Mouse (Mus musculus) midbrain, postnatal 0 days (tissue): Measurements from ENCODE around the gene Nrap. TPM values are rescaled to one million over a fixed set of nuclear protein-coding genes. Genes with fewer than 3 reads are reported as not detected.
A peak's percentile ranks its signal among the peaks of the same experiment; 100 is the strongest.

Source experiments
- ATAC-seq: fragments of 200-750 bp; cut with Nextera tagmentation; 2 replicates; pipeline ENCODE4 v1.8.0; 2017; ENCODE audit warnings: moderate number of reproducible peaks, mild to moderate bottlenecking, moderate TSS enrichment, moderate library complexity; ENCODE audit not compliant: low FRiP score
- DNase-seq: peaks from one replicate; pipeline ENCODE4 v3.0.0-alpha.2; 2015; ENCODE audit warnings: low spot score
- H3K27ac ChIP-seq: fragments of 300-500 bp; sonication (generic); 2 replicates; pipeline ENCODE4 v1.5.1; 2014; ENCODE audit warnings: low read depth, mild to moderate bottlenecking, low read length, mixed read lengths
- H3K27me3 ChIP-seq: fragments of 300-500 bp; sonication (generic); 2 replicates; pipeline ENCODE4 v1.6.1; 2014; ENCODE audit warnings: low read length, control low read depth, mixed read lengths; ENCODE audit not compliant: insufficient read depth
- H3K36me3 ChIP-seq: fragments of 300-500 bp; sonication (generic); 2 replicates; pipeline ENCODE4 v1.6.1; 2014; ENCODE audit warnings: low read length, control low read depth, mixed read lengths; ENCODE audit not compliant: insufficient read depth
- H3K4me1 ChIP-seq: fragments of 300-500 bp; sonication (generic); 2 replicates; pipeline ENCODE4 v1.6.1; 2014; ENCODE audit warnings: mild to moderate bottlenecking, control low read depth, antibody characterized with exemption, low read length, mixed read lengths; ENCODE audit not compliant: insufficient read depth
- H3K4me2 ChIP-seq: fragments of 300-500 bp; sonication (generic); 2 replicates; pipeline ENCODE4 v1.6.1; 2014; ENCODE audit warnings: low read depth, mild to moderate bottlenecking, low read length, mixed read lengths; ENCODE audit not compliant: poor library complexity, severe bottlenecking
- H3K4me3 ChIP-seq: fragments of 300-500 bp; sonication (generic); 2 replicates; pipeline ENCODE4 v1.5.1; 2014; ENCODE audit warnings: low read depth, mild to moderate bottlenecking, low read length, moderate library complexity
- H3K9ac ChIP-seq: fragments of 300-500 bp; sonication (generic); replicated peaks from 2 replicates; pipeline ENCODE4 v1.6.1; 2014; ENCODE audit warnings: mild to moderate bottlenecking, low read length, moderate library complexity, mixed read lengths; ENCODE audit not compliant: poor library complexity, severe bottlenecking
- H3K9me3 ChIP-seq: fragments of 300-500 bp; sonication (generic); 2 replicates; pipeline ENCODE4 v1.6.1; 2016; ENCODE audit warnings: low read length, control low read depth
- CTCF ChIP-seq: IDR thresholded peaks from 2 replicates; pipeline ENCODE4 v1.5.1; 2016; ENCODE audit warnings: antibody characterized with exemption, mild to moderate bottlenecking
- WGBS: fragments of 180-500 bp; shearing (Covaris S2); extraction: QIAGEN DNeasy Blood & Tissue Kit; methylation state at CpG from one replicate; pipeline ENCODE4 v1.1.7; 2014; 5-methylcytosine and 5-hydroxymethylcytosine counted together
- polyA plus RNA-seq: library from polyadenylated mRNA; unstranded; fragments of >200 nt; fragmentation: Nextera tagmentation; extraction: Ambion mirVana; gene quantifications from 2 replicates; pipeline ENCODE4 v1.2.1, GENCODE M21; 2015
- total RNA-seq: library from RNA; depleted of rRNA; stranded (reverse); fragments of >200 nt; gene quantifications from 2 replicates; pipeline ENCODE4 v1.2.3, GENCODE M21; 2014

Nrap gene
- total and polyA plus RNA-seq, 2 experiments from 2014 or later, result 0.69 to 0.99 TPM

GRCm38 (mm10) chr19:56356480-56357373 lies 33.1 kb downstream of the Nrap start:
- 32% methylated on average over 17 of the region's 17 CpGs for WGBS
- ATAC-seq (no peak), DNase-seq (no peak)
- Histone ChIP-seq H3K27me3 (no peaks in the 10 kb centered on the region), H3K27ac (no peak overlapping the region), H3K36me3 (no peaks in the 10 kb centered on the region), H3K4me1 (peaks cover 3% of the 10 kb centered on the region; the same call in 1 of the 2 replicates), H3K4me3 (no peak overlapping the region), H3K9me3 (no peaks in the 10 kb centered on the region), H3K4me2 (no peak overlapping the region), H3K9ac (no peak overlapping the region)
- TF ChIP-seq CTCF, result peak; percentile 78

- no peak for DNase-seq
- H3K4me3 ChIP-seq, result no peak overlapping the region
- TF ChIP-seq CTCF, result no peak
- H3K27me3 ChIP-seq, result no peaks in the 10 kb centered on the region
- no peak for ATAC-seq
- H3K4me1 ChIP-seq, result peaks cover 3% of the 10 kb centered on the region; the same call in 1 of the 2 replicates
- WGBS, result 90% methylated on average over 12 of the region's 12 CpGs
- no peak overlapping the region for H3K27ac ChIP-seq
- no peak overlapping the region for H3K9ac ChIP-seq
- H3K36me3 ChIP-seq, result no peaks in the 10 kb centered on the region
- H3K9me3 ChIP-seq, result no peaks in the 10 kb centered on the region
- H3K4me2 ChIP-seq, result no peak overlapping the region
Observed at GRCm38 (mm10) chr19:56355201-56355600, 34.6 kb downstream of the Nrap start.

- TF ChIP-seq CTCF, result no peak
- Histone ChIP-seq H3K4me2 (no peak overlapping the region), H3K9me3 (no peaks in the 10 kb centered on the region), H3K9ac (no peak overlapping the region), H3K27me3 (no peaks in the 10 kb centered on the region), H3K4me1 (peaks cover 3% of the 10 kb centered on the region; the same call in 1 of the 2 replicates), H3K27ac (no peak overlapping the region), H3K36me3 (no peaks in the 10 kb centered on the region), H3K4me3 (no peak overlapping the region)
- ATAC-seq, result no peak
- no peak for DNase-seq
- WGBS, result 91% methylated on average over 10 of the region's 10 CpGs
Observed at GRCm38 (mm10) chr19:56353689-56354088, 36.1 kb downstream of the Nrap start.

GRCm38 (mm10) chr19:56349295-56349694 lies 40.5 kb downstream of the Nrap start:
- no peak overlapping the region for H3K9ac ChIP-seq
- no peak overlapping the region for H3K4me3 ChIP-seq
- peak; percentile 59 for TF ChIP-seq CTCF
- no peaks in the 10 kb centered on the region for H3K9me3 ChIP-seq
- DNase-seq (no peak), ATAC-seq (no peak)
- 43% methylated on average over 6 of the region's 6 CpGs for WGBS
- H3K4me1 ChIP-seq, result no peaks in the 10 kb centered on the region
- no peaks in the 10 kb centered on the region for H3K36me3 ChIP-seq
- H3K27ac ChIP-seq, result no peak overlapping the region
- H3K4me2 ChIP-seq, result no peak overlapping the region
- H3K27me3 ChIP-seq, result no peaks in the 10 kb centered on the region

- Histone ChIP-seq H3K27ac (no peak overlapping the region), H3K27me3 (no peaks in the 10 kb centered on the region), H3K4me2 (0 out of 2 replicates have a peak overlapping the region, but pooled peaks have one; percentile 9), H3K9me3 (no peaks in the 10 kb centered on the region), H3K4me3 (no peak overlapping the region), H3K9ac (no peak overlapping the region), H3K4me1 (no peaks in the 10 kb centered on the region), H3K36me3 (no peaks in the 10 kb centered on the region)
- no peak for TF ChIP-seq CTCF
- 26% methylated on average over 13 of the region's 13 CpGs for WGBS
- DNase-seq (no peak), ATAC-seq (no peak)
Observed at GRCm38 (mm10) chr19:56346750-56347149, 43.1 kb downstream of the Nrap start.

GRCm38 (mm10) chr19:56346016-56346415 lies 43.8 kb downstream of the Nrap start:
- H3K9ac ChIP-seq, result no peak overlapping the region
- no peaks in the 10 kb centered on the region for H3K4me1 ChIP-seq
- H3K4me3 ChIP-seq, result no peak overlapping the region
- no peaks in the 10 kb centered on the region for H3K36me3 ChIP-seq
- DNase-seq (peak; percentile 75), ATAC-seq (no peak)
- H3K9me3 ChIP-seq, result no peaks in the 10 kb centered on the region
- H3K27ac ChIP-seq, result no peak overlapping the region
- no peaks in the 10 kb centered on the region for H3K27me3 ChIP-seq
- H3K4me2 ChIP-seq, result no peak overlapping the region
- WGBS, result 73% methylated on average over 3 of the region's 3 CpGs
- TF ChIP-seq CTCF, result peak; percentile 76
